Comparison of ENCODE assay signal across 21 mouse cellular contexts in genomic region chr12:100969808-100970207, GRCm38 (mm10).
"Had no signal": no experiment of that assay in that cellular context is flagged by ENCODE, and none has a peak within 500 bp of the region (broad histone marks: within the 10 kb centered on the region; RNA-seq: fewer than 3 reads in every experiment).

No protein-coding gene starts in this region.

- H3K4me1 ChIP-seq: midbrain, embryonic 12.5 days; midbrain, embryonic 15.5 days; neural tube, embryonic 12.5 days; neural tube, embryonic 15.5 days had no signal

- H3K9ac ChIP-seq: liver, embryonic 14.5 days; liver, postnatal 0 days; lung, embryonic 14.5 days; midbrain, embryonic 12.5 days; midbrain, embryonic 15.5 days; neural tube, embryonic 12.5 days; neural tube, embryonic 15.5 days; stomach, embryonic 15.5 days had no signal

- H3K27ac ChIP-seq: left cerebral cortex, adult 2 months; liver, embryonic 14.5 days; macrophage; midbrain, embryonic 12.5 days; midbrain, embryonic 15.5 days; neural tube, embryonic 12.5 days; neural tube, embryonic 15.5 days; stomach, embryonic 15.5 days had no signal

- H3K9me3 ChIP-seq: midbrain, embryonic 12.5 days; midbrain, embryonic 15.5 days; neural tube, embryonic 12.5 days; neural tube, embryonic 15.5 days; stomach, embryonic 15.5 days had no signal

- DNase-seq: kidney, adult 9 months; kidney, postnatal 14 days; kidney, postnatal 4 days; layer of hippocampus, postnatal 36 days; liver, postnatal 0 days; lung, embryonic 14.5 days; right cerebral cortex, adult 18-20 months; right cerebral cortex, postnatal 14 days; right cerebral cortex, postnatal 4 days; spleen, adult 18-20 months; thymus, adult 18-20 months; thymus, postnatal 36 days had no signal

- H3K4me3 ChIP-seq: left cerebral cortex, adult 2 months; midbrain, embryonic 12.5 days; midbrain, embryonic 15.5 days; neural tube, embryonic 12.5 days; neural tube, embryonic 15.5 days; stomach, embryonic 15.5 days had no signal

- ATAC-seq: liver, postnatal 0 days; lung, postnatal 0 days; midbrain, embryonic 15.5 days had no signal

- H3K4me2 ChIP-seq: lung, embryonic 14.5 days; midbrain, embryonic 12.5 days; midbrain, embryonic 15.5 days; neural tube, embryonic 12.5 days; neural tube, embryonic 15.5 days; stomach, embryonic 15.5 days had no signal

- H3K36me3 ChIP-seq: stomach, embryonic 15.5 days had no signal

- H3K27me3 ChIP-seq: midbrain, embryonic 15.5 days; neural tube, embryonic 12.5 days; neural tube, embryonic 15.5 days; stomach, embryonic 15.5 days had no signal
